Mouse (Mus musculus) liver, embryonic 11.5 days (tissue): ENCODE measurements around the gene Pcdh7. TPM values are rescaled to one million over a fixed set of nuclear protein-coding genes. Genes with fewer than 3 reads are reported as not detected.

Experiments
- ATAC-seq: fragments of 200-750 bp; cut with Nextera tagmentation; replicated peaks from 2 replicates; pipeline ENCODE4 v1.8.0; 2017; ENCODE audit warnings: moderate number of reproducible peaks, mild to moderate bottlenecking, moderate TSS enrichment, moderate library complexity; ENCODE audit not compliant: low FRiP score
- DNase-seq: peaks from one replicate; pipeline ENCODE4 v3.0.0-alpha.2; 2017; ENCODE audit warnings: low spot score
- H3K27ac ChIP-seq: fragments of 300-500 bp; sonication (generic); 2 replicates; pipeline ENCODE4 v1.5.1; 2014; ENCODE audit warnings: mild to moderate bottlenecking, low read depth, low read length, control low read depth
- H3K27me3 ChIP-seq: fragments of 300-500 bp; sonication (generic); replicated peaks from 2 replicates; pipeline ENCODE4 v1.6.1; 2014; ENCODE audit warnings: low read length, mixed read lengths; ENCODE audit not compliant: control insufficient read depth, insufficient read depth
- H3K36me3 ChIP-seq: fragments of 300-500 bp; sonication (generic); 2 replicates; pipeline ENCODE4 v1.6.1; 2014; ENCODE audit warnings: mild to moderate bottlenecking, low read length, moderate library complexity, mixed read lengths; ENCODE audit not compliant: control insufficient read depth, insufficient read depth
- H3K4me1 ChIP-seq: fragments of 300-500 bp; sonication (generic); replicated peaks from 2 replicates; pipeline ENCODE4 v1.6.1; 2014; ENCODE audit warnings: low read length, mixed read lengths; ENCODE audit not compliant: control insufficient read depth, insufficient read depth
- H3K4me2 ChIP-seq: fragments of 300-500 bp; sonication (generic); 2 replicates; pipeline ENCODE4 v1.6.1; 2014; ENCODE audit warnings: mild to moderate bottlenecking, control low read depth, moderate library complexity
- H3K4me3 ChIP-seq: fragments of 300-500 bp; sonication (generic); 2 replicates; pipeline ENCODE4 v1.5.1; 2014; ENCODE audit warnings: low read depth, low read length, control low read depth
- H3K9ac ChIP-seq: fragments of 300-500 bp; sonication (generic); 2 replicates; pipeline ENCODE4 v1.6.1; 2014; ENCODE audit warnings: low read depth, low read length, control low read depth
- H3K9me3 ChIP-seq: fragments of 300-500 bp; sonication (generic); 2 replicates; pipeline ENCODE4 v1.6.1; 2016; ENCODE audit warnings: low read length, inconsistent platforms, mixed read lengths; ENCODE audit not compliant: control insufficient read depth
- WGBS: fragments of 180-500 bp; shearing (Covaris S2); extraction: QIAGEN DNeasy Blood & Tissue Kit; methylation state at CpG from one replicate; pipeline ENCODE4 v1.1.7; 2014; 5-methylcytosine and 5-hydroxymethylcytosine counted together
- polyA plus RNA-seq: library from polyadenylated mRNA; unstranded; fragments of >200 nt; fragmentation: Nextera tagmentation; extraction: Ambion mirVana; gene quantifications from 2 replicates; pipeline ENCODE4 v1.2.1, GENCODE M21; 2014

Gene Pcdh7
- polyA plus RNA-seq, 1 experiment from 2014 or later = 4.4 TPM

DNA sequence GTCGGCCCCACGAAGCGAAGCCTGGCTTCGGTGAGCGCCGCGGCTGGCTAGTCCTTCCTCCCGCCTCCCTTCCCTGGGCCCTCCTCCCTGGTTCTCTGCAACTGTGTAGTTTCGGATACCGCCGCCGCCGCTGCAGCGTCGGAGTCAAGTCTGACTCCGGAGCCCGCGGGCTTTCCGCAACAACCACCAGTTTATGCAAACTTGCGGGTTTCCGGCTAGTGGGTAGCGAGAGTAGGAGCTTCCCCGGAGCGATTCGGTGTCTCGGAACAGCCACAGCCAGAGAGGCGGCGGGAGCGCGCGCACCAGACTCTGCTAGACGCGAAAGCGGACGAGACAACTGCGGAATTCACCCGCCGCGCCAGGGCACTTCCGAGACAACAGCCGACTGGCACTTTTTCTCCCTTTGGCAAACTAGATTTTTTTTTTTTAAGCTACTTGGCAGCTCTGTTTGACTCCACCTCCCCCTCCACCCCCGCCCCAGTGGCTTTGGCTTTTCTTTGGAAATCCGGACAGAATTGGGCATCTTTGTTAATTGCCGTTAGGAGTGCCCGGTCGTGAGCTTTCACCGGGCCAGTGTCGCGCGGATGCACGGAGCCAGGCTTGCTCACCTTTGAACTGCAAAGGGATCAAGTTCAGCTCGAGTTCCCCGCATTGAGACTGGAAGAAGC is 395 bp upstream of the Pcdh7 start:
- H3K27me3 ChIP-seq = peaks cover 28% of the 10 kb centered on the region
- WGBS = under 1% methylated on average over 52 of the region's 53 CpGs
- peak overlapping the region; percentile 70 for H3K27ac ChIP-seq
- H3K4me3 ChIP-seq = peak overlapping the region; percentile 65
- no peaks in the 10 kb centered on the region for H3K9me3 ChIP-seq
- H3K36me3 ChIP-seq = no peaks in the 10 kb centered on the region
- peak; percentile 82 for DNase-seq
- peak overlapping the region; percentile 94 for H3K4me2 ChIP-seq
- peaks cover 4% of the 10 kb centered on the region for H3K4me1 ChIP-seq
- peak overlapping the region; percentile 67 for H3K9ac ChIP-seq
- ATAC-seq = peak; percentile 19; the same call in 1 of the 2 replicates

DNA sequence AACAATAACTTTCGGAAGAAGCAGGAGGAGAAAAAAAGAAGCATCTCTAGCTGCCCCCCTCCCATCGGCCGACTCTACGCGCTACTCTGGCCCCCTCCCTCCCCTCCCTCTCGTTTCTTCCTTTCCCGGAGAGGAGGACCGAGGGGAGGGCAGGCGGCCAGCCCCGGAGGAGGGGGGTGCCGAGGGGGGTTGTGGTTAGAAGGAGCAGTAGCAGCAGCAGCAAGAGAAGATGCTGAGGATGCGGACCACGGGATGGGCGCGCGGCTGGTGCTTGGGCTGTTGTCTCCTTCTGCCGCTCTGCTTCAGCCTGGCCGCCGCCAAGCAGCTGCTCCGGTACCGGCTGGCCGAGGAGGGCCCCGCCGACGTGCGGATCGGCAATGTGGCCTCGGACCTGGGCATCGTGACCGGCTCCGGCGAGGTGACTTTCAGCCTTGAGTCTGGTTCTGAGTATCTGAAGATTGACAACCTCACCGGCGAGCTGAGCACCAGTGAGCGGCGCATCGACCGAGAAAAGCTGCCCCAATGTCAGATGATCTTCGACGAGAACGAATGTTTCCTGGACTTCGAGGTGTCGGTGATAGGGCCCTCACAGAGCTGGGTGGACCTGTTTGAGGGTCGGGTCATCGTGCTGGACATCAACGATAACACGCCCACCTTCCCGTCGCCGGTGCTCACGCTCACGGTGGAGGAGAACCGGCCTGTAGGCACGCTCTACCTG is 1.3 kb downstream of the Pcdh7 start:
- WGBS = under 1% methylated on average over 48 of the region's 54 CpGs
- H3K9ac ChIP-seq = peak overlapping the region; percentile 62
- ATAC-seq (no peak), DNase-seq (peak; percentile 57)
- H3K27me3 ChIP-seq = peaks cover 28% of the 10 kb centered on the region
- H3K4me3 ChIP-seq = peak overlapping the region; percentile 65
- H3K36me3 ChIP-seq = no peaks in the 10 kb centered on the region
- H3K9me3 ChIP-seq = no peaks in the 10 kb centered on the region
- H3K4me1 ChIP-seq = peaks cover 4% of the 10 kb centered on the region
- peak overlapping the region; percentile 94 for H3K4me2 ChIP-seq
- no peak overlapping the region for H3K27ac ChIP-seq

DNA sequence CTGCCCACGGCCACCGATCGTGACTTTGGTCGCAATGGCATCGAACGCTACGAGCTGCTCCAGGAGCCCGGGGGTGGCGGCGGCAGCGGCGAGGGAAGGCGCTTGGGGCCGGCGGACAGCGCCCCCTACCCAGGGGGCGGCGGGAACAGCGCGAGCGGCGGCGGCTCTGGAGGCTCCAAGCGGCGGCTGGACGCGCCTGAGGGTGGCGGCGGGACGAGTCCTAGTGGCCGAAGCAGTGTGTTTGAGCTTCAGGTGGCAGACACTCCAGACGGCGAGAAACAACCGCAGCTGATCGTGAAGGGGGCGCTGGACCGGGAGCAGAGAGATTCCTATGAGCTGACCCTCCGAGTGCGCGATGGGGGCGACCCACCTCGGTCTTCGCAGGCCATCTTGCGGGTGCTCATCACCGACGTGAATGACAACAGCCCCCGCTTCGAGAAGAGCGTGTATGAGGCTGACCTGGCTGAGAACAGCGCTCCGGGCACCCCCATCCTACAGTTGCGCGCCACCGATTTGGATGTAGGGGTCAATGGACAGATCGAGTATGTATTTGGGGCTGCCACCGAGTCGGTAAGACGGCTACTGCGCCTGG is 1.9 kb downstream of the Pcdh7 start:
- no peaks in the 10 kb centered on the region for H3K9me3 ChIP-seq
- DNase-seq = peak; percentile 59
- 1% methylated on average over 58 of the region's 59 CpGs for WGBS
- peaks cover 4% of the 10 kb centered on the region for H3K4me1 ChIP-seq
- H3K4me3 ChIP-seq = peak overlapping the region; percentile 65
- peak overlapping the region; percentile 62 for H3K9ac ChIP-seq
- no peak overlapping the region for H3K27ac ChIP-seq
- no peaks in the 10 kb centered on the region for H3K36me3 ChIP-seq
- H3K4me2 ChIP-seq = peak overlapping the region; percentile 94
- no peak for ATAC-seq
- H3K27me3 ChIP-seq = peaks cover 28% of the 10 kb centered on the region

DNA sequence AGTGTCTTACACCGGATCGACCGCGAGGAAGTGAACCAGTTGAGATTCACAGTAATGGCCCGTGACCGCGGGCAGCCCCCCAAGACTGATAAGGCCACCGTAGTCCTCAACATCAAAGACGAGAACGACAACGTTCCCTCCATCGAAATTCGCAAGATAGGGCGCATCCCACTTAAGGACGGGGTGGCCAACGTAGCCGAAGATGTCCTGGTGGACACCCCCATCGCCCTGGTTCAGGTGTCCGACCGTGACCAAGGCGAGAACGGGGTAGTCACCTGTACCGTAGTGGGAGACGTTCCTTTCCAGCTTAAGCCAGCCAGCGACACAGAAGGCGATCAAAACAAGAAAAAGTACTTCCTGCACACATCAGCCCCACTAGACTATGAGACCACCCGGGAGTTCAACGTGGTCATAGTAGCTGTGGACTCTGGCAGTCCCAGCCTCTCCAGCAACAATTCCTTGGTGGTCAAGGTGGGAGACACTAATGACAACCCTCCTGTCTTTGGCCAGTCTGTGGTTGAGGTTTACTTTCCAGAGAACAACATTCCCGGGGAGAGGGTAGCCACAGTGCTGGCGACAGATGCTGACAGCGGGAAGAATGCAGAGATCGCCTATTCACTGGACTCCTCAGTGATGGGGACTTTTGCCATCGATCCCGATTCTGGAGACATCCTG is 2.6 kb downstream of the Pcdh7 start:
- DNase-seq (no peak), ATAC-seq (no peak)
- Histone ChIP-seq H3K4me2 (peak overlapping the region; percentile 94), H3K27me3 (peaks cover 28% of the 10 kb centered on the region), H3K27ac (no peak overlapping the region), H3K9ac (no peak overlapping the region), H3K4me3 (peak overlapping the region; percentile 65), H3K9me3 (no peaks in the 10 kb centered on the region), H3K36me3 (no peaks in the 10 kb centered on the region), H3K4me1 (peaks cover 4% of the 10 kb centered on the region)
- 7% methylated on average over 34 of the region's 34 CpGs for WGBS

DNA sequence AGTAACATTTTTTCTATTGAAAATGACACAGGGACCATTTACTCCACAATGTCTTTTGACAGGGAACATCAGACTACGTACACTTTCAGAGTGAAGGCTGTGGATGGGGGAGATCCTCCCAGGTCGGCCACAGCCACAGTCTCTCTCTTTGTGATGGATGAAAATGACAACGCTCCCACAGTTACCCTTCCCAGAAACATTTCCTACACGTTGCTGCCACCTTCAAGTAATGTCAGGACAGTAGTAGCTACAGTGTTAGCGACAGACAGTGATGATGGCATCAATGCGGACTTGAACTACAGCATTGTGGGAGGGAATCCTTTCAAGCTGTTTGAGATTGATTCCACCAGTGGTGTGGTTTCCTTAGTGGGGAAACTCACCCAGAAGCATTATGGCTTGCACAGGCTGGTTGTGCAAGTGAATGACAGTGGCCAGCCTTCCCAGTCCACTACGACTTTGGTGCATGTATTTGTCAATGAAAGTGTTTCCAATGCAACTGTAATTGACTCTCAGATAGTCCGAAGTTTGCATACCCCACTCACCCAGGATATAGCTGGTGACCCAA is 3.5 kb downstream of the Pcdh7 start:
- Histone ChIP-seq H3K4me1 (peaks cover 4% of the 10 kb centered on the region), H3K36me3 (no peaks in the 10 kb centered on the region), H3K9ac (no peak overlapping the region), H3K27me3 (peaks cover 28% of the 10 kb centered on the region), H3K4me2 (peak overlapping the region; percentile 94), H3K4me3 (peak overlapping the region; percentile 65), H3K27ac (no peak overlapping the region), H3K9me3 (no peaks in the 10 kb centered on the region)
- 34% methylated on average over 8 of the region's 8 CpGs for WGBS
- no peak for ATAC-seq
- DNase-seq = no peak

DNA sequence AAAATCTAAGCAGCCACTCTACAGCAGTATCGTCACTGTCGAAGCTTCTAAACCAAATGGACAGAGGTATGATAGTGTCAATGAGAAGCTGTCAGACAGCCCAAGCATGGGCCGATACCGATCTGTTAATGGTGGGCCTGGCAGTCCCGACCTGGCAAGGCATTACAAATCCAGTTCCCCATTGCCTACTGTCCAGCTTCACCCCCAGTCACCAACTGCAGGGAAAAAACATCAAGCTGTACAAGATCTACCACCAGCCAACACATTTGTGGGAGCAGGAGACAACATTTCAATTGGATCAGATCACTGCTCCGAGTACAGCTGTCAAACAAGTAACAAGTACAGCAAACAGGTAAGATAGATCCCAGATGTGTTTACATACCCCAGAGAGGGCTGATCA is 4.2 kb downstream of the Pcdh7 start:
- Histone ChIP-seq H3K27me3 (peaks cover 28% of the 10 kb centered on the region), H3K9ac (no peak overlapping the region), H3K27ac (no peak overlapping the region), H3K9me3 (no peaks in the 10 kb centered on the region), H3K4me2 (peak overlapping the region; percentile 94), H3K4me1 (peaks cover 4% of the 10 kb centered on the region), H3K36me3 (no peaks in the 10 kb centered on the region), H3K4me3 (peak overlapping the region; percentile 17; the same call in 1 of the 2 replicates)
- WGBS = 17% methylated on average over 6 of the region's 6 CpGs
- no peak for DNase-seq
- ATAC-seq = no peak

DNA sequence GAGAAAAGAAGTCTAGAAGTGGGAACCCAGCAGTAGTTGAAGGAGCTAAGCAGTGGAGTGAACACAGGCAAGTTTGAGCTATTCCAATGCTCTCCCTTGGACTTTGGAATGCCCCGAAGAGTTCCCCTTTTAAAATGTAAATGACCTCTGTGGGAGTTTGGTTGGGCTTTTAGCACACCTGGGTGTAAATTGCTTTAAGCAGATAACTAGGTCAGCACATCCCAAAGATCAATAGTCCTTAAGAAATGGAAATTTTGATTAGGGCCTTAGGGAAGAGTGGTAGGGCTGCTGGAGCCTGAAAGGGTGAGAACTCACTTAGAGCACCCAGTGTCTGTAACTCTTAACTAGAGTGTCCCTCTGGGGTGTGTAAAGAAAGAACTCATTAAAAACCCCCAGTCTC is 15.7 kb downstream of the Pcdh7 start:
- H3K36me3 ChIP-seq = no peaks in the 10 kb centered on the region
- 55% methylated on average over 1 of the region's 1 CpGs for WGBS
- H3K27me3 ChIP-seq = no peaks in the 10 kb centered on the region
- H3K4me2 ChIP-seq = no peak overlapping the region
- no peaks in the 10 kb centered on the region for H3K9me3 ChIP-seq
- peaks cover 3% of the 10 kb centered on the region; the same call in 1 of the 2 replicates for H3K4me1 ChIP-seq
- DNase-seq (no peak), ATAC-seq (no peak)
- H3K27ac ChIP-seq = no peak overlapping the region
- H3K9ac ChIP-seq = no peak overlapping the region
- no peak overlapping the region for H3K4me3 ChIP-seq

DNA sequence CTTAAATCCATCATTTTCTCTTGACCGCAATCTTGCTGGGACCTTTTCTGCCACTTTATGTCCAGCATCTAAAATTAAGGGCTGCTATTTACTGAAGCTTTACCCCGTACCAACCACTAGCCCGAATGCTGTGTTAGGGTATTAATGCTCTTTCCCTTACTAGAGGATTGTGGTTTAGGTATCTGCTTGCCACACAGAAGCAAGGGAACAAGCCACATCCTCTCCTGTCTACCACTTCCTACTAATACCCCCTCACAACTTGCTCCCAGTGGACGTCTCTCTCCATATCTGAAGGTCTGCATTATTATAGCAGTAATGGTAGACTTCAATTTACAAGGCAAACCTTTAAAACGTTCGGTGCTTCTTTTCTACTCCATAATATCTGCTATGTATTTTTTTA is 18.0 kb downstream of the Pcdh7 start:
- Histone ChIP-seq H3K9me3 (no peaks in the 10 kb centered on the region), H3K27ac (no peak overlapping the region), H3K4me3 (no peak overlapping the region), H3K27me3 (no peaks in the 10 kb centered on the region), H3K36me3 (no peaks in the 10 kb centered on the region), H3K4me1 (peaks cover 3% of the 10 kb centered on the region; the same call in 1 of the 2 replicates), H3K9ac (no peak overlapping the region), H3K4me2 (no peak overlapping the region)
- DNase-seq (no peak), ATAC-seq (no peak)
- 55% methylated on average over 6 of the region's 6 CpGs for WGBS
